Mouse (Mus musculus) kidney, adult 2 months (tissue): ENCODE data around the gene Igf2bp2. TPM values are rescaled to one million over a fixed set of nuclear protein-coding genes. Genes with fewer than 3 reads are reported as not detected.

Experiments used
- DNase-seq: peaks from one replicate; pipeline ENCODE4 v3.0.0; 2021
- H3K27ac ChIP-seq: fragments of 200-500 bp; 2 replicates; pipeline ENCODE4 v1.5.1; 2012; ENCODE audit warnings: low read depth, low read length, control low read depth, inconsistent platforms; ENCODE audit not compliant: insufficient read depth
- H3K27me3 ChIP-seq: fragments of 200-500 bp; replicated peaks from 2 replicates; pipeline ENCODE4 v1.6.1; 2012; ENCODE audit warnings: mild to moderate bottlenecking, moderate library complexity, low read length, inconsistent platforms; ENCODE audit not compliant: control insufficient read depth, insufficient read depth
- H3K36me3 ChIP-seq: fragments of 200-500 bp; 2 replicates; pipeline ENCODE4 v1.6.1; 2012; ENCODE audit warnings: mild to moderate bottlenecking, moderate library complexity, low read length, inconsistent platforms; ENCODE audit not compliant: control insufficient read depth, insufficient read depth
- H3K4me1 ChIP-seq: fragments of 200-500 bp; 2 replicates; pipeline ENCODE4 v1.6.1; 2011; ENCODE audit warnings: low read length; ENCODE audit not compliant: control insufficient read depth, insufficient read depth
- H3K4me3 ChIP-seq: fragments of 200-500 bp; 2 replicates; pipeline ENCODE4 v1.5.1; 2011; ENCODE audit warnings: mild to moderate bottlenecking, low read depth, low read length, control low read depth; ENCODE audit not compliant: insufficient read depth
- CTCF ChIP-seq: fragments of 200-500 bp; conservative IDR thresholded peaks from 2 replicates; pipeline ENCODE4 v1.5.1; 2011; ENCODE audit warnings: low read depth, mild to moderate bottlenecking, control low read depth, low read length, moderate library complexity, mixed read lengths; ENCODE audit not compliant: insufficient read depth, insufficient read length
- POLR2A ChIP-seq: fragments of 200-500 bp; IDR thresholded peaks from one replicate; pipeline ENCODE4 v1.6.1; 2011; ENCODE audit warnings: low read depth, low read length, control low read depth
- WGBS: fragments of 180-500 bp; shearing (Covaris S2); methylation state at CpG from one replicate; pipeline ENCODE4 v1.1.7; 2018; 5-methylcytosine and 5-hydroxymethylcytosine counted together
- polyA plus RNA-seq: library from polyadenylated mRNA; depleted of rRNA; stranded (reverse); fragments of >200 nt; gene quantifications from 2 replicates; pipeline ENCODE4 v1.2.3, GENCODE M21; 2012

Gene Igf2bp2
- polyA plus RNA-seq, 1 experiment: 2.3 TPM

DNA sequence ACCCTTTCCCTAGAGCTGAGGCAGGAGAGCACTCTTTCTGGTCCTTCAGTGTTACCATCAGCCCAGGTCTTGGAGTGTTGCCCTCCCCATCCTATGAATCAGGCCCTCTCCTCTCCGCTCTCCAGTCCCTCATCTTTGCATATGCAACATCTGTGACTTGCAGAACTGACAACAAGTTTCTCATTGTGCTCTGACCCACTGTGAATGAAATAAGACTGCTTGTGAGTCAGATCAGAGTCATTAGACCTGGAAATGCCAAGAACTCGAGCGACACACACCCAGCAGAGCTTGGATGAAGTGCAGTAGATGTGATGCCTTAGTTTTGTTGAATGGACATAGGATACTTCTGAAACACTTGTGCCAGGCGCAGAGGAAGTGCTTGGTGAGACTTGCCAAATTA, 19.2 kb upstream of the Igf2bp2 start:
- H3K4me1 ChIP-seq: no peaks in the 10 kb centered on the region
- no peak overlapping the region for H3K4me3 ChIP-seq
- no peak for DNase-seq
- H3K27ac ChIP-seq: no peak overlapping the region
- TF ChIP-seq CTCF: no peak
- no peak for TF ChIP-seq POLR2A
- no peaks in the 10 kb centered on the region for H3K27me3 ChIP-seq
- 82% methylated on average over 4 of the region's 4 CpGs for WGBS
- H3K36me3 ChIP-seq: no peaks in the 10 kb centered on the region

DNA sequence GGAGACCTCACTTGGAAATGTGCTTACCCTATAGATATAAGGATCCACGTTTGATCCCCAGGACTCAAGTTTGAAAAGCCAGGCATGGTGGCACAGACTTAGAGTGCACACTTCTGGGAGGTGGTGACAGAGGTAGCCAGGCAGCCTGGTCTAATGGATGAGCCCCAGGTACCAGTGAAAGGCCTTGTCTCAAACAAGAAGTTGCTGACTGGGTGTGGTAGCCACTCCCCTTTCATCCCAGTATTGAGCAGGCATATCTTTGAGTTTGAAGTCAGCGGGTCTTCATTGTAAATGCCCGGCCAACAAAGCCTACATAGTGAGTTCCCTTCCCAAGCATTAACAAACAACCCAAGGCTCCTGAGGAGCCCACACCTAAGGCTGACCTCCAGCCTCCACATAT, 15.7 kb upstream of the Igf2bp2 start:
- no peak for DNase-seq
- H3K27ac ChIP-seq: no peak overlapping the region
- H3K4me1 ChIP-seq: no peaks in the 10 kb centered on the region
- no peaks in the 10 kb centered on the region for H3K36me3 ChIP-seq
- no peaks in the 10 kb centered on the region for H3K27me3 ChIP-seq
- TF ChIP-seq CTCF: no peak
- TF ChIP-seq POLR2A: no peak
- 94% methylated on average over 3 of the region's 3 CpGs for WGBS
- no peak overlapping the region for H3K4me3 ChIP-seq

DNA sequence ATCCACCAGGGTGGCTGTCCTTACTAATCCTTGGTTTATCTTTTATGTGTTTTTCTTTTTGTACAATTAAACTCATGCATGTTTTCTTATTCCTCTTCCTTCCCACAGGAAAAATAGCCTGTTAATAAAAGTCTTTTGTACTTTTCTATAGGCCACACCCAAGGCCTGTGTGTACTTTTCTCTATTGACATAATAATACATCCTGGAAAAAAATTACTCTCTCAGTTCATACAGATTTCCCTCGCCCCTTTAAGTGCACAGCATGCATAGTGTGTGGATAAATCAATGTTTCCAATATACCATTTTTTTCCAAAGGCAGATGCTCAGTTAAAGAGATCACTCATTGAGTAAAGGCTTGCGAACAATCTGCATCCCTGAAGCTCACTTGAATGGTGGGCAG, 14.9 kb upstream of the Igf2bp2 start:
- DNase-seq: no peak
- no peaks in the 10 kb centered on the region for H3K36me3 ChIP-seq
- H3K27me3 ChIP-seq: no peaks in the 10 kb centered on the region
- H3K4me1 ChIP-seq: no peaks in the 10 kb centered on the region
- no peak overlapping the region for H3K4me3 ChIP-seq
- WGBS: 88% methylated on average over 2 of the region's 2 CpGs
- TF ChIP-seq POLR2A: no peak
- no peak for TF ChIP-seq CTCF
- no peak overlapping the region for H3K27ac ChIP-seq

DNA sequence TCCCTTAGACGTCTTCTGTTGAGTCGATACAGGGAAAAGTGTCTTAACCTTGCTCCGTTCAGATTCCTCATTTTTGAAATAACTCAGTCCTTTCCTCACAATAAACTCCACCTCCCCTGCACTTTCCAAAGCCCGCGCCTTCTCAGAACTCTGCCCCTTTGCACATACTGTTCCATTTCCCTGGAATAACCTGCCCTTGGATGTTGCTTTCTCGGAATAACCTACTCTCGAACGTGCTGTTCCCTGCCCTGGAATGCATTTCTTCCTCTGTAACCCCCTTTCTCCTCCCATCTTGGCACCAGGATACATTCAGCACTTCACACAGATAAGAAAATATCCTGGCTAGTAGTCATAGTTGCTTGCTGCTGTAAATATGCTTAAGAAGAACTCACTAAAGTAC, 5.6 kb upstream of the Igf2bp2 start:
- H3K4me1 ChIP-seq: no peaks in the 10 kb centered on the region
- no peaks in the 10 kb centered on the region for H3K36me3 ChIP-seq
- peak; percentile 35 for DNase-seq
- 69% methylated on average over 8 of the region's 8 CpGs for whole genome bisulfite sequencing
- H3K27me3 ChIP-seq: no peaks in the 10 kb centered on the region
- H3K27ac ChIP-seq: no peak overlapping the region
- no peak overlapping the region for H3K4me3 ChIP-seq
- TF ChIP-seq CTCF: no peak
- TF ChIP-seq POLR2A: no peak

DNA sequence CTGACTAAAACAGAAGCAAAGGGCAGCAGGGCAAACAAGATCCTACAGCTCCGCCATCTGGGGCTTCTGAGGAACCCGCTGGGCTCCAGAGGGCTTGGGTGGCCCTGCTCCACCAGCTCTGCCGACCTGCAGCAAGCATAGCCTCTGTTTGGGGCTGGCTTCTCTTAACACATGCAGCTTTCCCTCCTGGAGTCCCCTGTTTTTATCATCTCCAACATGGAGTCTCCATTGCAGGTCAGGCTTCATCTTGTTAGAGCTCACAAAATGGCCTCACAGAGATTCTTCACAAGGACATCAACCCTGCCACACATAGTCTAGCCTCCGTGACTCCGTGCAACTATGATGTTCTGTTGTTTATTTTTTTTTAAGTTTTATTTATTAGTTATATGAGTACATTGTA, 2.5 kb upstream of the Igf2bp2 start:
- Histone ChIP-seq H3K4me3 (no peak overlapping the region), H3K36me3 (no peaks in the 10 kb centered on the region), H3K4me1 (no peaks in the 10 kb centered on the region), H3K27ac (no peak overlapping the region), H3K27me3 (peaks cover 3% of the 10 kb centered on the region; the same call in 1 of the 2 replicates)
- TF ChIP-seq CTCF: no peak
- no peak for TF ChIP-seq POLR2A
- WGBS: 89% methylated on average over 5 of the region's 5 CpGs
- DNase-seq: no peak

DNA sequence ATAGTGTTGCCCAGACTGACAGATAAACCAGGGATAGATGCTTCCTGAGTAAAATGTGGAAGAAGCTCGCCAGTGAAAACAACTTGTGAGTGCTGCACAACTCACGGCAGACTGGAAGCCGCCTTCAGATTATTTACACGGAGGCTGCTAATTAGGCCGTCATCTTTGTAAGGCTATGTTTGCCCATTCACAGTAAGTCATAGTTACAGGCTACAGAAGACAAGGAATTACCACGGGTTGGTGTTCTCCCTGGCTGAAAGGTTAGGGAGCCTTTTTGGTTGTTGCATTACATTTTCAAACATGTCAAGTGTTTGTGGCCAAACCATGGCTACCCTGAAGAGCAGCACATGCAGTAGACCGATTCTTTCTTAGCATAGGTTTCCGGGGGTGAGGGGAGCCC, 1.3 kb upstream of the Igf2bp2 start:
- 71% methylated on average over 8 of the region's 8 CpGs for WGBS

DNA sequence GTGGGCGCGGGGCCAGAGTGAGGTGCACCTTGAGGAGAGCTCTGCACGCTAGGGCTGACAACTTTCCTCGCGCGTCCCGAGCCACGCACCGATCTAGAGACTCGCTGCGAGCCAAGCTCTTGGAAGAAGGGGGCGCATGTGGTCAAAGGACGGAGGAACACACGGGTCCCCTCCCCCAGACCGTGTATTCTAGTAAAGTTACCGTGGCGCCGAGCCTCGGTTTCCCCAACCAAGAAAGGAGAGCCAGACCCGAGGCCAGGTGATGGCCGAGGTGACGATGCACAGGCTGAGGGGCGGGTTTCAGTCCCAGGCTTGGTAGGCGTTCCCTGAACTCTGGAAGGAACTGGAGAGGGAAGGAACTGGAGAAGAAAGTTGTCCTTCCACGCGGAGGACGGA, 355 bp upstream of the Igf2bp2 start:
- peak; percentile 51 for DNase-seq
- under 1% methylated on average over 27 of the region's 27 CpGs for WGBS
- TF ChIP-seq CTCF (no peak), POLR2A (no peak)
- no peak overlapping the region for H3K27ac ChIP-seq
- no peaks in the 10 kb centered on the region for H3K36me3 ChIP-seq
- H3K4me1 ChIP-seq: no peaks in the 10 kb centered on the region
- peak overlapping the region; percentile 92 for H3K4me3 ChIP-seq
- peaks cover 3% of the 10 kb centered on the region; the same call in 1 of the 2 replicates for H3K27me3 ChIP-seq

More for the DNA sequence above, 1.3 kb upstream of the Igf2bp2 start:
- Histone ChIP-seq H3K4me1 (no peaks in the 10 kb centered on the region), H3K4me3 (no peak overlapping the region), H3K27me3 (peaks cover 3% of the 10 kb centered on the region; the same call in 1 of the 2 replicates), H3K36me3 (no peaks in the 10 kb centered on the region), H3K27ac (no peak overlapping the region)
- TF ChIP-seq CTCF (no peak), POLR2A (no peak)
- no peak for DNase-seq
